Mouse (Mus musculus) gastrocnemius, adult 2 months (tissue): ENCODE data around the gene Neb. TPM values are rescaled to one million over a fixed set of nuclear protein-coding genes. Genes with fewer than 3 reads are reported as not detected.
A peak's percentile ranks its signal among the peaks of the same experiment; 100 is the strongest.
"Not testable (repeated sequence)": the region's sequence is repeated elsewhere in the genome, so short reads cannot be mapped to it uniquely, and the experiment has no call there.

Experiments
- DNase-seq: peaks from one replicate; pipeline ENCODE4 v3.0.0; 2022
- H3K27ac ChIP-seq: fragments of 200-600 bp; 2 replicates; pipeline ENCODE4 v1.8.1; 2022; ENCODE audit warnings: mild to moderate bottlenecking
- H3K4me3 ChIP-seq: fragments of 200-600 bp; 2 replicates; pipeline ENCODE4 v1.8.1; 2022; ENCODE audit warnings: mild to moderate bottlenecking, moderate library complexity
- CTCF ChIP-seq: fragments of 200-600 bp; IDR thresholded peaks from 2 replicates; pipeline ENCODE4 v1.8.1; 2022; ENCODE audit warnings: antibody characterized with exemption, mild to moderate bottlenecking, moderate library complexity
- intact Hi-C: fragments of 180-260 bp; cut with DNase I; formaldehyde crosslinking; loops from one replicate; pipeline ENCODE4 v1.15.1; 2025
- microRNA-seq: library from miRNA; unstranded; fragments of <30 nt; microRNA quantifications from one replicate; pipeline ENCODE4 v1.2.0, GENCODE M21; 2021
- total RNA-seq, 2 experiments: library from RNA; stranded (reverse); gene quantifications; 2 replicates each; pipeline ENCODE4 v1.2.3; 2021

Neb gene
- total RNA-seq, 2 experiments from 2014 or later: 5,559 to 6,662 TPM

GRCm38 (mm10) chr2:52211358-52211899 is 166.8 kb downstream of the Neb start:
- TF ChIP-seq CTCF: no peak
- intact Hi-C loops: no loop called here
- Histone ChIP-seq H3K4me3 (no peak overlapping the region), H3K27ac (no peak overlapping the region)
- no peak for DNase-seq

GRCm38 (mm10) chr2:52210685-52211084 is 167.6 kb downstream of the Neb start:
- H3K4me3 ChIP-seq: no peak overlapping the region
- intact Hi-C loops: no loop called here

GRCm38 (mm10) chr2:52204992-52205391 is 173.3 kb downstream of the Neb start:
- TF ChIP-seq CTCF: no peak
- intact Hi-C loops: loop anchor here (2.0 kb wide), 1 partner anchor 14 kb away; no protein-coding TSS in a partner anchor
- DNase-seq: no peak
- Histone ChIP-seq H3K27ac (no peak overlapping the region), H3K4me3 (no peak overlapping the region)

More at GRCm38 (mm10) chr2:52210685-52211084, 167.6 kb downstream of the Neb start:
- no peak for DNase-seq
- TF ChIP-seq CTCF: no peak
- no peak overlapping the region for H3K27ac ChIP-seq

GRCm38 (mm10) chr2:52193629-52194028 is 184.6 kb downstream of the Neb start:
- Histone ChIP-seq H3K27ac (no peak overlapping the region), H3K4me3 (no peak overlapping the region)
- intact Hi-C loops: no loop called here
- DNase-seq: no peak
- no peak for TF ChIP-seq CTCF

- no peak for TF ChIP-seq CTCF
- Histone ChIP-seq H3K4me3 (no peak overlapping the region), H3K27ac (no peak overlapping the region)
- intact Hi-C loops: no loop called here
- DNase-seq: peak; percentile 17
Measured at GRCm38 (mm10) chr2:52179678-52180077, 198.6 kb downstream of the Neb start.

- DNase-seq: peak; percentile 39
- Histone ChIP-seq H3K4me3 (no peak overlapping the region), H3K27ac (no peak overlapping the region)
- intact Hi-C loops: no loop called here
- TF ChIP-seq CTCF: no peak
Measured at GRCm38 (mm10) chr2:52177726-52178125, 200.5 kb downstream of the Neb start.

- TF ChIP-seq CTCF: no peak
- intact Hi-C loops: no loop called here
- DNase-seq: no peak
- Histone ChIP-seq H3K27ac (no peak overlapping the region), H3K4me3 (no peak overlapping the region)
Measured at GRCm38 (mm10) chr2:52177184-52177583, 201.1 kb downstream of the Neb start.

- no peak overlapping the region for H3K27ac ChIP-seq
- intact Hi-C loops: no loop called here
- no peak overlapping the region for H3K4me3 ChIP-seq
- no peak for TF ChIP-seq CTCF
- peak; percentile 16 for DNase-seq
Measured at GRCm38 (mm10) chr2:52176537-52176936, 201.7 kb downstream of the Neb start.

- TF ChIP-seq CTCF: no peak
- Histone ChIP-seq H3K27ac (no peak overlapping the region), H3K4me3 (no peak overlapping the region)
- intact Hi-C loops: no loop called here
- DNase-seq: peak; percentile 16
Measured at GRCm38 (mm10) chr2:52174951-52175350, 203.3 kb downstream of the Neb start.

GRCm38 (mm10) chr2:52169243-52170005 is 208.8 kb downstream of the Neb start:
- no peak for TF ChIP-seq CTCF
- H3K27ac ChIP-seq: no peak overlapping the region
- no peak for DNase-seq
- no peak overlapping the region for H3K4me3 ChIP-seq
- intact Hi-C loops: no loop called here

- no peak for TF ChIP-seq CTCF
- no peak for DNase-seq
- intact Hi-C loops: no loop called here
- H3K4me3 ChIP-seq: no peak overlapping the region
- peak overlapping the region; percentile 38; the same call in 1 of the 2 replicates for H3K27ac ChIP-seq
Measured at GRCm38 (mm10) chr2:52153064-52153463, 225.2 kb downstream of the Neb start.

GRCm38 (mm10) chr2:52133351-52133750 is 244.9 kb downstream of the Neb start:
- Histone ChIP-seq H3K27ac (peak overlapping the region; percentile 46; the same call in 1 of the 2 replicates), H3K4me3 (no peak overlapping the region)
- peak; percentile 64 for DNase-seq
- no peak for TF ChIP-seq CTCF
- intact Hi-C loops: no loop called here

GRCm38 (mm10) chr2:52131370-52131769 is 246.9 kb downstream of the Neb start:
- intact Hi-C loops, H3K27ac ChIP-seq, H3K4me3 ChIP-seq, DNase-seq: not testable (repeated sequence)

GRCm38 (mm10) chr2:52114086-52114485 is 264.2 kb downstream of the Neb start:
- intact Hi-C loops: no loop called here
- TF ChIP-seq CTCF: no peak
- DNase-seq: no peak
- no peak overlapping the region for H3K27ac ChIP-seq
- H3K4me3 ChIP-seq: no peak overlapping the region

Small RNA genes within 50 kb of the gene (microRNA-seq; reads per million reads assigned to microRNA genes)
- not detected for gene Gm22095

Other genes with a start within 250 kb of the Neb start
- gene Arl5a, start 46.4 kb upstream of the Neb start, total RNA-seq: 10 to 100 TPM; 29.9 to 38.6 TPM